Mouse (Mus musculus): Measurements from ENCODE around the gene Reep6. TPM values are rescaled to one million over a fixed set of nuclear protein-coding genes. Genes with fewer than 3 reads are reported as not detected.

The Reep6 gene
- polyA plus RNA-seq, 1 experiment, result 25.1 TPM

- H3K4me3 ChIP-seq (ENCODE audit: insufficient read depth, low read depth, low read length), result no peak overlapping the region
Measured at GRCm38 (mm10) chr10:80330888-80331287, 1.1 kb downstream of the Reep6 start.

GRCm38 (mm10) chr10:80331636-80332524 is 2.1 kb downstream of the Reep6 start:
- TF ChIP-seq CTCF (conservative IDR thresholded peaks at IDR 0.05; ENCODE audit: insufficient read depth, insufficient read length, low read depth, low read length) (no peak), POLR2A (IDR thresholded peaks at IDR 0.05; ENCODE audit: low read depth, low read length) (no peak)
- 60% methylated on average over 10 of the region's 10 CpGs for WGBS
- H3K4me1 ChIP-seq (ENCODE audit: control insufficient read depth, insufficient read depth, low read length), result peaks cover 5% of the 10 kb centered on the region; the same call in 1 of the 2 replicates
- no peak overlapping the region for H3K4me3 ChIP-seq (ENCODE audit: insufficient read depth, low read depth, low read length)
- H3K27me3 ChIP-seq (replicated peaks; ENCODE audit: control insufficient read depth, insufficient read depth, low read length), result no peaks in the 10 kb centered on the region
- no peaks in the 10 kb centered on the region for H3K36me3 ChIP-seq (ENCODE audit: control insufficient read depth, insufficient read depth, low read length)
- peak; percentile 33 for DNase-seq
- H3K27ac ChIP-seq (ENCODE audit: insufficient read depth, low read depth, low read length), result no peak overlapping the region

More at GRCm38 (mm10) chr10:80330888-80331287, 1.1 kb downstream of the Reep6 start:
- no peak for DNase-seq
- Histone ChIP-seq H3K4me1 (ENCODE audit: control insufficient read depth, insufficient read depth, low read length) (peaks cover 5% of the 10 kb centered on the region; the same call in 1 of the 2 replicates), H3K36me3 (ENCODE audit: control insufficient read depth, insufficient read depth, low read length) (no peaks in the 10 kb centered on the region), H3K27ac (ENCODE audit: insufficient read depth, low read depth, low read length) (no peak overlapping the region), H3K27me3 (replicated peaks; ENCODE audit: control insufficient read depth, insufficient read depth, low read length) (no peaks in the 10 kb centered on the region)
- WGBS, result 62% methylated on average over 2 of the region's 2 CpGs
- no peak for TF ChIP-seq POLR2A (IDR thresholded peaks at IDR 0.05; ENCODE audit: low read depth, low read length)
- no peak for TF ChIP-seq CTCF (conservative IDR thresholded peaks at IDR 0.05; ENCODE audit: insufficient read depth, insufficient read length, low read depth, low read length)

- peaks cover 5% of the 10 kb centered on the region; the same call in 1 of the 2 replicates for H3K4me1 ChIP-seq (ENCODE audit: control insufficient read depth, insufficient read depth, low read length)
- 81% methylated on average over 5 of the region's 5 CpGs for WGBS
- TF ChIP-seq POLR2A (IDR thresholded peaks at IDR 0.05; ENCODE audit: low read depth, low read length) (no peak), CTCF (conservative IDR thresholded peaks at IDR 0.05; ENCODE audit: insufficient read depth, insufficient read length, low read depth, low read length) (no peak)
- no peak for DNase-seq
- H3K4me3 ChIP-seq (ENCODE audit: insufficient read depth, low read depth, low read length), result no peak overlapping the region
- H3K27me3 ChIP-seq (replicated peaks; ENCODE audit: control insufficient read depth, insufficient read depth, low read length), result no peaks in the 10 kb centered on the region
- no peaks in the 10 kb centered on the region for H3K36me3 ChIP-seq (ENCODE audit: control insufficient read depth, insufficient read depth, low read length)
- H3K27ac ChIP-seq (ENCODE audit: insufficient read depth, low read depth, low read length), result no peak overlapping the region
Measured at GRCm38 (mm10) chr10:80332525-80332989, 2.8 kb downstream of the Reep6 start.

GRCm38 (mm10) chr10:80336263-80336662 is 6.5 kb downstream of the Reep6 start:
- H3K27me3 ChIP-seq (replicated peaks; ENCODE audit: control insufficient read depth, insufficient read depth, low read length), result no peaks in the 10 kb centered on the region
- no peaks in the 10 kb centered on the region for H3K36me3 ChIP-seq (ENCODE audit: control insufficient read depth, insufficient read depth, low read length)
- no peak overlapping the region for H3K27ac ChIP-seq (ENCODE audit: insufficient read depth, low read depth, low read length)
- DNase-seq, result no peak
- no peaks in the 10 kb centered on the region for H3K4me1 ChIP-seq (ENCODE audit: control insufficient read depth, insufficient read depth, low read length)
- H3K4me3 ChIP-seq (ENCODE audit: insufficient read depth, low read depth, low read length), result no peak overlapping the region
- TF ChIP-seq POLR2A (IDR thresholded peaks at IDR 0.05; ENCODE audit: low read depth, low read length), result no peak
- no peak for TF ChIP-seq CTCF (conservative IDR thresholded peaks at IDR 0.05; ENCODE audit: insufficient read depth, insufficient read length, low read depth, low read length)
- 87% methylated on average over 12 of the region's 12 CpGs for WGBS

- peaks cover 11% of the 10 kb centered on the region for H3K4me1 ChIP-seq (ENCODE audit: control insufficient read depth, insufficient read depth, low read length)
- H3K27ac ChIP-seq (ENCODE audit: insufficient read depth, low read depth, low read length), result no peak overlapping the region
- peak; percentile 85 for DNase-seq
- WGBS, result 20% methylated on average over 19 of the region's 19 CpGs
- H3K4me3 ChIP-seq (ENCODE audit: insufficient read depth, low read depth, low read length), result no peak overlapping the region
- TF ChIP-seq POLR2A (IDR thresholded peaks at IDR 0.05; ENCODE audit: low read depth, low read length), result no peak
- peak; percentile 86 for TF ChIP-seq CTCF (conservative IDR thresholded peaks at IDR 0.05; ENCODE audit: insufficient read depth, insufficient read length, low read depth, low read length)
- no peaks in the 10 kb centered on the region for H3K27me3 ChIP-seq (replicated peaks; ENCODE audit: control insufficient read depth, insufficient read depth, low read length)
- no peaks in the 10 kb centered on the region for H3K36me3 ChIP-seq (ENCODE audit: control insufficient read depth, insufficient read depth, low read length)
Measured at GRCm38 (mm10) chr10:80339941-80340750, 10.4 kb downstream of the Reep6 start.

- no peak overlapping the region for H3K4me3 ChIP-seq (ENCODE audit: insufficient read depth, low read depth, low read length)
- H3K27me3 ChIP-seq (replicated peaks; ENCODE audit: control insufficient read depth, insufficient read depth, low read length), result no peaks in the 10 kb centered on the region
- 40% methylated on average over 21 of the region's 21 CpGs for WGBS
- no peaks in the 10 kb centered on the region for H3K36me3 ChIP-seq (ENCODE audit: control insufficient read depth, insufficient read depth, low read length)
- no peak for TF ChIP-seq CTCF (conservative IDR thresholded peaks at IDR 0.05; ENCODE audit: insufficient read depth, insufficient read length, low read depth, low read length)
- no peak for TF ChIP-seq POLR2A (IDR thresholded peaks at IDR 0.05; ENCODE audit: low read depth, low read length)
- peaks cover 11% of the 10 kb centered on the region for H3K4me1 ChIP-seq (ENCODE audit: control insufficient read depth, insufficient read depth, low read length)
- H3K27ac ChIP-seq (ENCODE audit: insufficient read depth, low read depth, low read length), result no peak overlapping the region
- no peak for DNase-seq
Measured at GRCm38 (mm10) chr10:80341026-80341425, 11.3 kb downstream of the Reep6 start.
